Mouse (Mus musculus) kidney, postnatal 0 days (tissue): ENCODE data around the gene Ncapd2. TPM values are rescaled to one million over a fixed set of nuclear protein-coding genes. Genes with fewer than 3 reads are reported as not detected.
A peak's percentile ranks its signal among the peaks of the same experiment; 100 is the strongest.

ENCODE experiments used
- ATAC-seq: fragments of 200-750 bp; cut with Nextera tagmentation; replicated peaks from 2 replicates; pipeline ENCODE4 v1.8.0; 2017; ENCODE audit warnings: low read depth, moderate number of reproducible peaks, moderate TSS enrichment, moderate library complexity; ENCODE audit not compliant: low FRiP score
- DNase-seq: peaks from one replicate; pipeline ENCODE4 v3.0.0-alpha.2; 2016; ENCODE audit warnings: low spot score
- H3K27ac ChIP-seq: fragments of 300-500 bp; sonication (generic); 2 replicates; pipeline ENCODE4 v1.5.1; 2014; ENCODE audit warnings: mild to moderate bottlenecking
- H3K27me3 ChIP-seq: fragments of 300-500 bp; sonication (generic); 2 replicates; pipeline ENCODE4 v1.6.1; 2014; ENCODE audit warnings: low read length, mixed read lengths; ENCODE audit not compliant: insufficient read depth
- H3K36me3 ChIP-seq: fragments of 300-500 bp; sonication (generic); 2 replicates; pipeline ENCODE4 v1.6.1; 2014; ENCODE audit warnings: low read length, mixed read lengths; ENCODE audit not compliant: insufficient read depth
- H3K4me1 ChIP-seq: fragments of 300-500 bp; sonication (generic); replicated peaks from 2 replicates; pipeline ENCODE4 v1.6.1; 2014; ENCODE audit warnings: antibody characterized with exemption, low read length, mixed read lengths; ENCODE audit not compliant: insufficient read depth
- H3K4me2 ChIP-seq: fragments of 300-500 bp; sonication (generic); 2 replicates; pipeline ENCODE4 v1.6.1; 2014; ENCODE audit warnings: mild to moderate bottlenecking, low read length, moderate library complexity, mixed read lengths
- H3K4me3 ChIP-seq: fragments of 300-500 bp; sonication (generic); replicated peaks from 2 replicates; pipeline ENCODE4 v1.5.1; 2014; ENCODE audit warnings: low read depth, low read length
- H3K9ac ChIP-seq: fragments of 300-500 bp; sonication (generic); 2 replicates; pipeline ENCODE4 v1.6.1; 2014; ENCODE audit warnings: low read depth, low read length
- H3K9me3 ChIP-seq: fragments of 300-500 bp; sonication (generic); replicated peaks from 2 replicates; pipeline ENCODE4 v1.6.1; 2016; ENCODE audit warnings: low read length, inconsistent platforms, mixed read lengths
- CTCF ChIP-seq: IDR thresholded peaks from 2 replicates; pipeline ENCODE4 v1.5.1; 2016; ENCODE audit warnings: antibody characterized with exemption, low read depth, mild to moderate bottlenecking, moderate library complexity
- WGBS: fragments of 180-500 bp; shearing (Covaris S2); extraction: QIAGEN DNeasy Blood & Tissue Kit; methylation state at CpG from one replicate; pipeline ENCODE4 v1.1.7; 2014; 5-methylcytosine and 5-hydroxymethylcytosine counted together
- polyA plus RNA-seq: library from polyadenylated mRNA; unstranded; fragments of >200 nt; fragmentation: Nextera tagmentation; extraction: Ambion mirVana; gene quantifications from 2 replicates; pipeline ENCODE4 v1.2.1, GENCODE M21; 2015

Gene Ncapd2
- polyA plus RNA-seq, 1 experiment from 2014 or later: 43.8 TPM

- no peaks in the 10 kb centered on the region for H3K36me3 ChIP-seq
- H3K4me2 ChIP-seq: no peak overlapping the region
- H3K27me3 ChIP-seq: no peaks in the 10 kb centered on the region
- H3K9ac ChIP-seq: no peak overlapping the region
- WGBS: 86% methylated on average over 11 of the region's 11 CpGs
- ATAC-seq: no peak
- no peak for DNase-seq
- no peak for TF ChIP-seq CTCF
- no peak overlapping the region for H3K27ac ChIP-seq
- H3K9me3 ChIP-seq: no peaks in the 10 kb centered on the region
- H3K4me1 ChIP-seq: 0 out of 2 replicates have a peak, but pooled peaks cover 6% of the 10 kb centered on the region
- H3K4me3 ChIP-seq: no peak overlapping the region
Observed at GRCm38 (mm10) chr6:125217899-125218298, 26.4 kb upstream of the Ncapd2 start.

DNA sequence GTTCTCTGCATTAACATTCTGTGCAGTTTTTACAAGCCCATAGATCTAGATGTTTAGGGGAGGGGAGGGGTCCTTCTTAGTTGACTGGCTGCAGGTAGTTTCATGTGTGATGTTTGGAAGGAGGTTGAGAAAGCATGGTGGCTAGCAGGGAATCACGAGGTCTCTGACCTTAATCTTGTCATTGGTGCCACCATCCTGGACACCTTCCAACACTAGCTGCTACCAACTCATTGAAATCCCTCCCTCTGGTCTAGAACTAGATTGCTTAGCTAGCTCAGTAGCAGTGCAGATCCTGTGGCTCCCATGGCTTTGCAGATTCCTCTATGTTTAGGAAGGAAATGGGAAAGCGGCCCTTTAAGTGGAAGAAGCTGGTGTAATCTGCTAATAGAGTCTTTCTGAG, 25.4 kb upstream of the Ncapd2 start:
- Histone ChIP-seq H3K4me1 (0 out of 2 replicates have a peak, but pooled peaks cover 6% of the 10 kb centered on the region), H3K36me3 (no peaks in the 10 kb centered on the region), H3K9me3 (no peaks in the 10 kb centered on the region), H3K4me3 (no peak overlapping the region), H3K27ac (no peak overlapping the region), H3K27me3 (no peaks in the 10 kb centered on the region), H3K4me2 (no peak overlapping the region), H3K9ac (no peak overlapping the region)
- WGBS: 89% methylated on average over 2 of the region's 2 CpGs
- no peak for DNase-seq
- ATAC-seq: no peak
- no peak for TF ChIP-seq CTCF

DNA sequence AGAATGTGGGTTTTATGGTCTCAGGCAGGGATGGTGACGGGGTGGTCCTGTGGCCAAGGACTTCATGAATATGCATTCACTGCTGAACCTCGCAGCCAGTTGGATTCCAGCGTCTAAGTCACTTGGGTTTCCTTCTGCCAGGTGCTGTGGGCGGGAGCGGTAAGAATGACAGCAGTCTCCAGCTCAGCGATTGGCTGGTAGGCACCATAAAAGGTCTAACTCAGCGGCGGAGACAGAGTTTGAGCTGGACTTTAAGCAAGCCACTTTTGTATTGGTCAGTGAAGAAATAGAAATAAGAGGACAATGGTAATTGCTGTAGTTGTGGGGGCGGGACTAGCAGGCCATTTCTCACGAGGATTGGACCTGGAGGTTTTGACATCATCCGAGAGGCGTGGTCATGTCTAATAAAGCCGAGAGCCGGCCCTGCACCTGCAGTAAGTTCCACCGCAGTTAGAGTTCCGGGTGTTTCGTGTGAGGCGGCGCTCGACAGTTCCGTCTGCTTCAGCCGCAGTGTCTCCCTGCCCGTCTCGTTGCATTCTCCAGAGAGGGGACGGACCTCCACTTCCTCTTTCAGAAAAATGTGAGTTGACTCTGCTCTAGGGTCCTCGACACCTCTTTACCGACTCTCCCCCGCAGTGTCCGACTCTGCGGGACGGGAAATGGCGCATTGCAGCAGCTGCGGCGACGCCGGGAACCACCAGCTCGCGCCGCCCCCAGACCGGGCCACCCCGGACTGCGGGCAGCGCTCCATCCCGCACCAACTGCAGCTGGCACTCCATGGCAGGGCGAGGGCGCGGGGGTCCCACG, 23.9 kb upstream of the Ncapd2 start, which contains the start of gene Vamp1:
Gene Vamp1 (plus strand): TSS at position 404 of the 807 bp plus-strand sequence.
- H3K36me3 ChIP-seq: no peaks in the 10 kb centered on the region
- H3K4me3 ChIP-seq: peak within 1 kb of the TSS; percentile 59

GRCm38 (mm10) chr6:125213715-125214114, 22.2 kb upstream of the Ncapd2 start:
- 79% methylated on average over 6 of the region's 6 CpGs for WGBS
- Histone ChIP-seq H3K27ac (no peak overlapping the region), H3K9ac (no peak overlapping the region), H3K4me1 (0 out of 2 replicates have a peak, but pooled peaks cover 6% of the 10 kb centered on the region), H3K27me3 (no peaks in the 10 kb centered on the region), H3K36me3 (no peaks in the 10 kb centered on the region), H3K4me2 (no peak overlapping the region), H3K4me3 (no peak overlapping the region), H3K9me3 (no peaks in the 10 kb centered on the region)
- no peak for TF ChIP-seq CTCF
- ATAC-seq (no peak), DNase-seq (no peak)

More for the DNA sequence above, 23.9 kb upstream of the Ncapd2 start, which contains the start of gene Vamp1:
- peak within 1 kb of the TSS; percentile 77 for H3K27ac ChIP-seq
- DNase-seq (peak; percentile 99), ATAC-seq (peak; percentile 98)
- H3K27me3 ChIP-seq: no peaks in the 10 kb centered on the region
- under 1% methylated on average over 48 of the region's 48 CpGs for WGBS
- H3K9me3 ChIP-seq: no peaks in the 10 kb centered on the region
- H3K4me2 ChIP-seq: peak within 1 kb of the TSS; percentile 91
- TF ChIP-seq CTCF: no peak; the same call in 1 of the 2 replicates
- H3K4me1 ChIP-seq: 0 out of 2 replicates have a peak, but pooled peaks cover 6% of the 10 kb centered on the region
- H3K9ac ChIP-seq: peak within 1 kb of the TSS; percentile 69

DNA sequence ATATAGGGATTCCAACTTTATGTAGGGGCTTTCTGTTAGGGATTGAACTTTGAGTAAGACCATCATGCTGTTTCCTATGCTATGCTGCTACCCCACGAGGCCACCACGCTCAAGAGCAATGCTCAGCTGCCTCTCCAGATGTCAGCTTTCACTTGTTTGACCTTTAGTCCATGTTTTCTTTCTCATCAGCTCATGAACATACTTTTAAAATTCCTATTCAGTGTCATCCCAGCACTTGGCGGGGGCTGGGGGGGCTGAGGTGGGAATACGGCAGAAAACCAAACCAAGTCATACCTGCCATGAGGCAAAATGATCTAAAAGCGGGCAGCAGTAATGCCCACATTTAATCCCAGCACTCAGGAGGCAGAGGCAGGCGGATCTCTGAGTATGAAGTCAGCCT, 21.6 kb upstream of the Ncapd2 start:
- no peak for TF ChIP-seq CTCF
- H3K4me2 ChIP-seq: no peak overlapping the region
- no peak overlapping the region for H3K4me3 ChIP-seq
- no peak overlapping the region for H3K9ac ChIP-seq
- H3K4me1 ChIP-seq: 0 out of 2 replicates have a peak, but pooled peaks cover 6% of the 10 kb centered on the region
- no peak overlapping the region for H3K27ac ChIP-seq
- DNase-seq (no peak), ATAC-seq (no peak)
- H3K27me3 ChIP-seq: no peaks in the 10 kb centered on the region
- H3K9me3 ChIP-seq: no peaks in the 10 kb centered on the region
- H3K36me3 ChIP-seq: no peaks in the 10 kb centered on the region
- WGBS: 69% methylated on average over 6 of the region's 6 CpGs

GRCm38 (mm10) chr6:125212621-125213020, 21.1 kb upstream of the Ncapd2 start:
- H3K4me2 ChIP-seq: no peak overlapping the region
- no peak overlapping the region for H3K4me3 ChIP-seq
- no peaks in the 10 kb centered on the region for H3K36me3 ChIP-seq
- ATAC-seq (no peak), DNase-seq (no peak)
- H3K27ac ChIP-seq: no peak overlapping the region
- H3K9me3 ChIP-seq: no peaks in the 10 kb centered on the region
- H3K4me1 ChIP-seq: 0 out of 2 replicates have a peak, but pooled peaks cover 6% of the 10 kb centered on the region
- H3K9ac ChIP-seq: no peak overlapping the region
- WGBS: 27% methylated on average over 2 of the region's 2 CpGs
- no peak for TF ChIP-seq CTCF
- no peaks in the 10 kb centered on the region for H3K27me3 ChIP-seq
